9 mouse cellular contexts compared by ENCODE assay signal in the genomic region with DNA sequence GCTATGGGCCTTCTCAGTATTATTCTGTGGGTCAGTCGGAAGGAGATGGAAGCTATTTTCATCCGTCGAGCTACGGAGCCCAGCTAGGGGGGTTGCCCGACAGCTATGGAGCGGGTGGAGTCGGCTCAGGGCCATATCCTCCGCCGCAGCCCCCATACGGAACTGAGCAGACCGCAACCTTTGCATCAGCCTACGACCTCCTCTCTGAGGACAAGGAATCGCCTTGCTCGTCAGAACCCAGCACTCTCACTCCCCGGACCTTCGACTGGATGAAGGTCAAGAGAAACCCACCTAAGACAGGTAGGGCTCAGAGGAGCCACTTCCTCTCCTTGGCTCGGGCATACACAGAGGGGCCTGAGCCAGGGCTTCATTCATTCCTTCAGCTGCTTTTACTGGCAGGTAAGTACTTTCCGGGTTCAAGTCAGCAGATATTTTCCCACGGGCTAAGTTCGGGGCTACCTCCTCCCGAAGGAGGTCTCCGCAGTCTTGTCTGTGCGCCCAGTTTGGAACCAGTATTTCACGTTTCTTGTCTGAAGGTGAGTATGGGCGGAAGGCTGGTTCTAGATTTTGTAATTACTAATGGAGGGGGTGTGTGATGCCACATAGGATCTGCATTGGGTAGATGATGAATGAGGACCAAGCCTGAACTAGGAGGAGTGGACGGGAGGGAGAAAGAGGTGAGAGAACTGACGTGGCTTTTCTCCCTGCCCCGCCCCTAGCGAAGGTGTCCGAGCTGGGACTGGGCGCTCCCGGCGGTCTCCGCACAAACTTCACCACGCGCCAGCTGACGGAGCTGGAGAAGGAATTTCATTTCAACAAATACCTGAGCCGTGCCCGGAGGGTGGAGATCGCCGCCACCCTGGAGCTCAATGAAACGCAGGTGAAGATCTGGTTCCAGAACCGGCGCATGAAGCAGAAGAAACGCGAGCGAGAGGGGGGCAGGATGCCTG. TPM values are rescaled to one million over a fixed set of nuclear protein-coding genes. Genes with fewer than 3 reads are reported as not detected.
DNase-seq lines count a peak whose midpoint lies in the region; ATAC-seq lines count a peak whose summit lies in the region.
"Had no signal": no experiment of that assay in that cellular context is flagged by ENCODE, and none has a peak within 500 bp of the region (broad histone marks: within the 10 kb centered on the region; RNA-seq: fewer than 3 reads in every experiment).

No protein-coding gene starts in this region.

- H3K9ac ChIP-seq in heart, embryonic 16.5 days (ENCODE audit: low read length) = no peak overlapping the region
- H3K9ac ChIP-seq in embryonic facial prominence, embryonic 14.5 days (ENCODE audit: low read depth, low read length) = no peak overlapping the region
- H3K9ac ChIP-seq in kidney, embryonic 16.5 days (replicated peaks; ENCODE audit: low read length) = peak overlapping the region; percentile 47
- peak overlapping the region; percentile 71 for H3K9ac ChIP-seq in neural tube, embryonic 11.5 days (ENCODE audit: low read length)

- no peaks in the 10 kb centered on the region for H3K36me3 ChIP-seq in heart, embryonic 16.5 days (ENCODE audit: control insufficient read depth, insufficient read depth)
- H3K36me3 ChIP-seq in embryonic facial prominence, embryonic 14.5 days (ENCODE audit: control insufficient read depth, insufficient read depth, low read length) = no peaks in the 10 kb centered on the region
- no peaks in the 10 kb centered on the region for H3K36me3 ChIP-seq in kidney, embryonic 16.5 days (ENCODE audit: insufficient read depth, low read length)
- H3K36me3 ChIP-seq in neural tube, embryonic 11.5 days (ENCODE audit: control insufficient read depth, insufficient read depth, low read length) = no peaks in the 10 kb centered on the region

- no peaks in the 10 kb centered on the region for H3K9me3 ChIP-seq in heart, embryonic 16.5 days (replicated peaks; ENCODE audit: control insufficient read depth, low read length)
- no peaks in the 10 kb centered on the region for H3K9me3 ChIP-seq in embryonic facial prominence, embryonic 14.5 days (ENCODE audit: control insufficient read depth, low read length)
- no peaks in the 10 kb centered on the region for H3K9me3 ChIP-seq in kidney, embryonic 16.5 days (ENCODE audit: low read length)
- no peaks in the 10 kb centered on the region for H3K9me3 ChIP-seq in neural tube, embryonic 11.5 days (ENCODE audit: control insufficient read depth, low read length)
- H3K9me3 ChIP-seq: megakaryocyte, embryonic 14.5 days had no signal

- no peak overlapping the region for H3K27ac ChIP-seq in heart, embryonic 16.5 days (ENCODE audit: low read length)
- H3K27ac ChIP-seq in embryonic facial prominence, embryonic 14.5 days (replicated peaks; ENCODE audit: low read depth, low read length) = no peak overlapping the region
- no peak overlapping the region for H3K27ac ChIP-seq in kidney, embryonic 16.5 days (ENCODE audit: low read length)
- peak overlapping the region; percentile 63 for H3K27ac ChIP-seq in neural tube, embryonic 11.5 days (ENCODE audit: low read depth, low read length)

- no peak for ATAC-seq in heart, embryonic 16.5 days (replicated peaks; ENCODE audit: extremely low read depth, insufficient read depth, low FRiP score)
- 0 out of 2 replicates have a peak, but pooled peaks have one; percentile 22 for ATAC-seq in embryonic facial prominence, embryonic 14.5 days (ENCODE audit: low read depth)
- peak; percentile 24; the same call in 1 of the 2 replicates for ATAC-seq in kidney, embryonic 16.5 days (ENCODE audit: low FRiP score, low TSS enrichment)
- ATAC-seq in neural tube, embryonic 11.5 days (ENCODE audit: insufficient read depth, low FRiP score, low TSS enrichment) = 0 out of 2 replicates have a peak, but pooled peaks have one; percentile 63

- DNase-seq in heart, adult 9 months (ENCODE audit: low spot score in 2 of 2) = no peak
- peak; percentile 47 for DNase-seq in embryonic facial prominence, embryonic 14.5 days (ENCODE audit: low spot score)
- DNase-seq in neural tube, embryonic 11.5 days (ENCODE audit: low spot score) = peak; percentile 46
- no peak for DNase-seq in layer of hippocampus, adult 8-10 months (ENCODE audit: low spot score in 2 of 2)
- DNase-seq in cerebellum, adult 18-20 months = no peak
- no peak for DNase-seq in right cerebral cortex, adult 18-20 months

- H3K4me1 ChIP-seq in heart, embryonic 16.5 days (ENCODE audit: control insufficient read depth, insufficient read depth, low read length) = no peaks in the 10 kb centered on the region
- H3K4me1 ChIP-seq in embryonic facial prominence, embryonic 14.5 days (ENCODE audit: control insufficient read depth, insufficient read depth, low read length) = no peaks in the 10 kb centered on the region
- peaks cover 35% of the 10 kb centered on the region for H3K4me1 ChIP-seq in kidney, embryonic 16.5 days (ENCODE audit: insufficient read depth, low read length)
- peaks cover 21% of the 10 kb centered on the region for H3K4me1 ChIP-seq in neural tube, embryonic 11.5 days (ENCODE audit: control insufficient read depth, insufficient read depth, low read length)

- peak overlapping the region; percentile 29 for H3K4me3 ChIP-seq in heart, embryonic 16.5 days (ENCODE audit: low read length)
- no peak overlapping the region for H3K4me3 ChIP-seq in embryonic facial prominence, embryonic 14.5 days (ENCODE audit: low read depth, low read length)
- peak overlapping the region; percentile 36 for H3K4me3 ChIP-seq in kidney, embryonic 16.5 days (ENCODE audit: low read length)
- H3K4me3 ChIP-seq in neural tube, embryonic 11.5 days (ENCODE audit: low read depth, low read length) = peak overlapping the region; percentile 45
- H3K4me3 ChIP-seq: megakaryocyte, embryonic 14.5 days had no signal

- H3K4me2 ChIP-seq in heart, embryonic 16.5 days (ENCODE audit: low read depth, low read length) = peak overlapping the region; percentile 15
- peak overlapping the region; percentile 24; the same call in 1 of the 2 replicates for H3K4me2 ChIP-seq in embryonic facial prominence, embryonic 14.5 days (ENCODE audit: low read depth, low read length)
- peak overlapping the region; percentile 53 for H3K4me2 ChIP-seq in kidney, embryonic 16.5 days (replicated peaks; ENCODE audit: low read depth, low read length)
- H3K4me2 ChIP-seq in neural tube, embryonic 11.5 days (ENCODE audit: low read depth) = peak overlapping the region; percentile 82

- H3K27me3 ChIP-seq in heart, embryonic 16.5 days (ENCODE audit: control insufficient read depth, insufficient read depth, low read length) = peaks cover 89% of the 10 kb centered on the region
- H3K27me3 ChIP-seq in embryonic facial prominence, embryonic 14.5 days (replicated peaks; ENCODE audit: control insufficient read depth, insufficient read depth, low read length) = peaks cover 97% of the 10 kb centered on the region
- peaks cover 23% of the 10 kb centered on the region for H3K27me3 ChIP-seq in kidney, embryonic 16.5 days (ENCODE audit: insufficient read depth, low read length)
- peaks cover 10% of the 10 kb centered on the region; the same call in 1 of the 2 replicates for H3K27me3 ChIP-seq in neural tube, embryonic 11.5 days (ENCODE audit: control insufficient read depth, insufficient read depth, low read length)

- WGBS in heart, embryonic 16.5 days = 3% methylated on average over 47 of the region's 47 CpGs
- 2% methylated on average over 44 of the region's 47 CpGs for WGBS in embryonic facial prominence, embryonic 14.5 days
- WGBS in kidney, embryonic 16.5 days = 5% methylated on average over 47 of the region's 47 CpGs
- 1% methylated on average over 46 of the region's 47 CpGs for WGBS in neural tube, embryonic 11.5 days

RNA-seq across cellular contexts. Expression of a gene that starts 0.8 kb away (rescaled TPM):
- polyA plus RNA-seq in heart, embryonic 16.5 days (2015; fragmentation: Nextera tagmentation; extraction: Ambion mirVana) = 0.07 TPM in 1 of 2 replicates, not detected in the other
- 0.13 TPM in 1 of 2 replicates, not detected in the other for polyA plus RNA-seq in embryonic facial prominence, embryonic 14.5 days (2014; fragmentation: Nextera tagmentation; extraction: Ambion mirVana)
- polyA plus RNA-seq in kidney, embryonic 16.5 days (2015; fragmentation: Nextera tagmentation; extraction: Ambion mirVana) = 0.08 and 0.12 TPM in 2 replicates
- 15.7 and 17.2 TPM in 2 replicates for polyA plus RNA-seq in neural tube, embryonic 11.5 days (2014; fragmentation: Nextera tagmentation; extraction: Ambion mirVana)
- not detected for total RNA-seq in layer of hippocampus, adult 8-10 months (2022)

RNA-seq across cellular contexts. Expression of a gene that starts 16.0 kb away (rescaled TPM):
- polyA plus RNA-seq in heart, embryonic 16.5 days (2015; fragmentation: Nextera tagmentation; extraction: Ambion mirVana) = 2.5 and 3.1 TPM in 2 replicates
- polyA plus RNA-seq in embryonic facial prominence, embryonic 14.5 days (2014; fragmentation: Nextera tagmentation; extraction: Ambion mirVana) = 7.5 and 8.9 TPM in 2 replicates
- 34.4 and 36.1 TPM in 2 replicates for polyA plus RNA-seq in kidney, embryonic 16.5 days (2015; fragmentation: Nextera tagmentation; extraction: Ambion mirVana)
- 88.2 and 89.0 TPM in 2 replicates for polyA plus RNA-seq in neural tube, embryonic 11.5 days (2014; fragmentation: Nextera tagmentation; extraction: Ambion mirVana)
- not detected for total RNA-seq in layer of hippocampus, adult 8-10 months (2022)

RNA-seq across cellular contexts. Expression of a gene that starts 43.2 kb away (rescaled TPM):
- polyA plus RNA-seq in heart, embryonic 16.5 days (2015; fragmentation: Nextera tagmentation; extraction: Ambion mirVana) = 0.24 and 0.79 TPM in 2 replicates
- polyA plus RNA-seq in embryonic facial prominence, embryonic 14.5 days (2014; fragmentation: Nextera tagmentation; extraction: Ambion mirVana) = 0.81 and 1.1 TPM in 2 replicates
- polyA plus RNA-seq in kidney, embryonic 16.5 days (2015; fragmentation: Nextera tagmentation; extraction: Ambion mirVana) = 3.7 and 4.3 TPM in 2 replicates
- polyA plus RNA-seq in neural tube, embryonic 11.5 days (2014; fragmentation: Nextera tagmentation; extraction: Ambion mirVana) = 10.3 and 14.2 TPM in 2 replicates
- not detected for total RNA-seq in layer of hippocampus, adult 8-10 months (2022)

RNA-seq across cellular contexts. Expression of a gene that starts 48.3 kb away (rescaled TPM):
- 0.28 and 0.32 TPM in 2 replicates for polyA plus RNA-seq in heart, embryonic 16.5 days (2015; fragmentation: Nextera tagmentation; extraction: Ambion mirVana)
- 0.62 and 0.70 TPM in 2 replicates for polyA plus RNA-seq in embryonic facial prominence, embryonic 14.5 days (2014; fragmentation: Nextera tagmentation; extraction: Ambion mirVana)
- polyA plus RNA-seq in kidney, embryonic 16.5 days (2015; fragmentation: Nextera tagmentation; extraction: Ambion mirVana) = 4.1 and 6.2 TPM in 2 replicates
- 3.1 and 3.8 TPM in 2 replicates for polyA plus RNA-seq in neural tube, embryonic 11.5 days (2014; fragmentation: Nextera tagmentation; extraction: Ambion mirVana)
- total RNA-seq in layer of hippocampus, adult 8-10 months (2022) = under 1 TPM in 1 of 4 experiments, not detected in 3; 0.13 TPM

Comparison
In these comparisons a context has a peak if more than half of its experiments do, and no peak if none do; other contexts are left out.
1. H3K4me2 ChIP-seq: peak in every context shown above with its lines; median percentile 82 in neural tube, embryonic 11.5 days; 53 in kidney, embryonic 16.5 days; 24 in embryonic facial prominence, embryonic 14.5 days; 15 in heart, embryonic 16.5 days.
2. H3K9ac ChIP-seq: peak in kidney, embryonic 16.5 days (single experiment) and neural tube, embryonic 11.5 days (single experiment); none in heart, embryonic 16.5 days (single experiment) and embryonic facial prominence, embryonic 14.5 days (single experiment).
3. DNase-seq: peak in embryonic facial prominence, embryonic 14.5 days (single experiment) and neural tube, embryonic 11.5 days (single experiment); none in heart, adult 9 months (0 of 2), layer of hippocampus, adult 8-10 months (0 of 2), cerebellum, adult 18-20 months (0 of 2) and right cerebral cortex, adult 18-20 months (single experiment).
4. RNA of a gene that starts 0.8 kb away (polyA plus RNA-seq): 15.7 to 17.2 TPM in neural tube, embryonic 11.5 days; 0.13 TPM in embryonic facial prominence, embryonic 14.5 days, 0.08 to 0.12 TPM in kidney, embryonic 16.5 days and 0.07 TPM in heart, embryonic 16.5 days; every median in the first group is over 10 times any median in the second.